Mouse (Mus musculus) intestine, postnatal 0 days (tissue): ENCODE measurements around the gene Mob3b. TPM values are rescaled to one million over a fixed set of nuclear protein-coding genes. Genes with fewer than 3 reads are reported as not detected.
A peak's percentile ranks its signal among the peaks of the same experiment; 100 is the strongest.

Experiments
- ATAC-seq: fragments of 200-750 bp; cut with Nextera tagmentation; 2 replicates; pipeline ENCODE4 v1.8.0; 2017; ENCODE audit warnings: mild to moderate bottlenecking, moderate TSS enrichment, moderate library complexity
- H3K27ac ChIP-seq: fragments of 300-500 bp; sonication (generic); 2 replicates; pipeline ENCODE4 v1.5.1; 2014; ENCODE audit warnings: mild to moderate bottlenecking, low read depth, low read length, moderate library complexity
- H3K27me3 ChIP-seq: fragments of 300-500 bp; sonication (generic); replicated peaks from 2 replicates; pipeline ENCODE4 v1.6.1; 2014; ENCODE audit warnings: low read length, mixed read lengths; ENCODE audit not compliant: control insufficient read depth, insufficient read depth
- H3K36me3 ChIP-seq: fragments of 300-500 bp; sonication (generic); 2 replicates; pipeline ENCODE4 v1.6.1; 2014; ENCODE audit warnings: mild to moderate bottlenecking, moderate library complexity; ENCODE audit not compliant: control insufficient read depth, insufficient read depth
- H3K4me1 ChIP-seq: fragments of 300-500 bp; sonication (generic); replicated peaks from 2 replicates; pipeline ENCODE4 v1.6.1; 2014; ENCODE audit warnings: antibody characterized with exemption, low read length, mixed read lengths; ENCODE audit not compliant: control insufficient read depth, insufficient read depth
- H3K4me2 ChIP-seq: fragments of 300-500 bp; sonication (generic); replicated peaks from 2 replicates; pipeline ENCODE4 v1.6.1; 2014; ENCODE audit warnings: low read depth, mild to moderate bottlenecking, moderate library complexity
- H3K4me3 ChIP-seq: fragments of 300-500 bp; sonication (generic); 2 replicates; pipeline ENCODE4 v1.5.1; 2014; ENCODE audit warnings: low read depth, low read length
- H3K9ac ChIP-seq: fragments of 300-500 bp; sonication (generic); 2 replicates; pipeline ENCODE4 v1.6.1; 2014; ENCODE audit warnings: mild to moderate bottlenecking, low read depth, low read length
- H3K9me3 ChIP-seq: fragments of 300-500 bp; sonication (generic); 2 replicates; pipeline ENCODE4 v1.6.1; 2016; ENCODE audit warnings: mixed run types; ENCODE audit not compliant: control insufficient read depth
- CTCF ChIP-seq: sonication (generic); IDR thresholded peaks from 2 replicates; pipeline ENCODE4 v1.5.1; 2016; ENCODE audit warnings: low read depth, mild to moderate bottlenecking, control low read depth, antibody characterized with exemption, moderate library complexity
- WGBS: fragments of 180-500 bp; shearing (Covaris S2); extraction: QIAGEN DNeasy Blood & Tissue Kit; methylation state at CpG from one replicate; pipeline ENCODE4 v1.1.7; 2014; 5-methylcytosine and 5-hydroxymethylcytosine counted together
- polyA plus RNA-seq: library from polyadenylated mRNA; unstranded; fragments of >200 nt; fragmentation: Nextera tagmentation; extraction: Ambion mirVana; gene quantifications from 2 replicates; pipeline ENCODE4 v1.2.1, GENCODE M21; 2015

The Mob3b gene
- polyA plus RNA-seq, 1 experiment from 2014 or later, result 21.0 TPM

DNA sequence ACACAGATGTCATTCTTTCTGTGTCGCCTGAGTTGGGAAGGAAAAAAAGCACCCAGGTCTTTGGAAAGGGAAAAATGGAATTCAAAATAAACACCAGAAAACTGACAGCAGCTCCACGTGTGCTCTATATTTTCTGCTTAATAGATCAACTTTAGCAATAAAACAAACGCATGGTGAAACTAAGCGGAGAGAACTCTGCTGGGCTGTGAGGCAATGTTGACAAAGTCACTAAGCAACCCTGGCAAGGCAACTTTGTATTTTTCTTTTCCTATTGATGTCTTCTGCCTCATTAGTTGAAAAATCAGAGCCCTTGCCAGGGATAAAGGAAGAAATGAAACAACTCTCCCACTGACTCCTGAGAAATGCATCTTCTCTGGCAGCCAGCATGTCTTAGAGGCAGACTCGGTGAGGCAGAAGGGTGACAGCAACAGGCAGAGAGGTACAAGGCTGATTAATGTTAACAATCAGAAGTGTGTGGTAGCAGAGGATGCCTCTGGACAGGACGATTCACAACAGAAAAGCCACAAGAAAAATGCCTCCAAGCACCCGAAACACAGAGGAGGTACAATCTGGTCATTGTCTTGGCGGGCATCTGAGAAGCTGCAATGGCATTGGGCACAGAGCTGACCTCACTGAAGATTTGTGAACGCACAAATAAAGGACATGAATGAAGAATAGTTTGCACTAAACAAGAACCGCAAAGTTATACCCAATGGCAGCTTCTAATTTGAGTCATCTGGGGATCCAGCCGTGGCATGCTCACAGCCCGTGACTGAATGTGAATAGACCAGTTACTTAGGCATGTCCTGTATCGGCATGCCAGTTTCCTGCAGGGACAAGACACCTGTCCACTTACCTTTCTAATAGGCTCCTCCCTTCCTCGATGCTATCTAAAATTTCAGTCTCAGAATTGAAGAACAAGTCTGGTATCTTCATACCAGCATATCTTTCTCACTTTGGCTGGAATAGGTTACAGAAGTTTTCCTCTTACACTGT, 67.7 kb downstream of the Mob3b start:
- Histone ChIP-seq H3K9ac (no peak overlapping the region), H3K4me1 (peaks cover 3% of the 10 kb centered on the region; the same call in 1 of the 2 replicates), H3K4me2 (no peak overlapping the region), H3K27me3 (no peaks in the 10 kb centered on the region), H3K36me3 (no peaks in the 10 kb centered on the region), H3K27ac (no peak overlapping the region), H3K4me3 (no peak overlapping the region), H3K9me3 (no peaks in the 10 kb centered on the region)
- 65% methylated on average over 14 of the region's 14 CpGs for WGBS
- no peak for TF ChIP-seq CTCF
- ATAC-seq, result no peak

GRCm38 (mm10) chr4:35086067-35086700, 71.1 kb downstream of the Mob3b start:
- WGBS, result 45% methylated on average over 7 of the region's 7 CpGs

GRCm38 (mm10) chr4:35084060-35084459, 73.2 kb downstream of the Mob3b start:
- TF ChIP-seq CTCF, result no peak
- Histone ChIP-seq H3K27ac (no peak overlapping the region), H3K36me3 (peaks cover 4% of the 10 kb centered on the region; the same call in 1 of the 2 replicates), H3K4me1 (0 out of 2 replicates have a peak, but pooled peaks cover 3% of the 10 kb centered on the region), H3K27me3 (no peaks in the 10 kb centered on the region), H3K9ac (no peak overlapping the region), H3K9me3 (no peaks in the 10 kb centered on the region), H3K4me3 (no peak overlapping the region), H3K4me2 (no peak overlapping the region)
- WGBS, result 77% methylated on average over 8 of the region's 8 CpGs
- no peak for ATAC-seq

More at GRCm38 (mm10) chr4:35086067-35086700, 71.1 kb downstream of the Mob3b start:
- H3K27ac ChIP-seq, result peak overlapping the region; percentile 71
- H3K4me2 ChIP-seq, result peak overlapping the region; percentile 17; the same call in 1 of the 2 replicates
- H3K4me3 ChIP-seq, result no peak overlapping the region
- no peaks in the 10 kb centered on the region for H3K27me3 ChIP-seq
- 0 out of 2 replicates have a peak, but pooled peaks cover 3% of the 10 kb centered on the region for H3K4me1 ChIP-seq
- H3K9me3 ChIP-seq, result no peaks in the 10 kb centered on the region
- peaks cover 4% of the 10 kb centered on the region; the same call in 1 of the 2 replicates for H3K36me3 ChIP-seq
- no peak for TF ChIP-seq CTCF
- H3K9ac ChIP-seq, result no peak overlapping the region
- peak; percentile 83 for ATAC-seq

- H3K9ac ChIP-seq, result no peak overlapping the region
- 65% methylated on average over 10 of the region's 10 CpGs for WGBS
- no peak for TF ChIP-seq CTCF
Observed at GRCm38 (mm10) chr4:35082476-35083114, 74.7 kb downstream of the Mob3b start.

DNA sequence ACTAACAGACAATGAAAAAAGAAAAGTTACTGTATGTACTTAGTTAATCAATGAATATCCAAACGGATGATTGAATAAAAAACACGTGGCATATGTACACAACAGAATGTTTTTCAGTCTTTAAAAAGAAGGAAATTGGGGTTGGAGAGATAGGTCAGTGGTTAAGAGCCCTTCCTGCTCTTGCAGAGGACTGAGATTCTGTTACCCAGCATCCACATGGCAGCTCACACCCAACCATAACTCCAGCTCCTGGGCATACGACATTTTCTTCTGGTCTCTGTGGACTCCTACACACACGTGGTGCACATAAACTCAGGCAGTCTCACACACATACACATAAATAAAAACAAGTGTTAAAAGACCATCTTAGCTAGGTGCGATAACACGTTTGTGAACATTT, 77.0 kb downstream of the Mob3b start:
- H3K4me1 ChIP-seq, result no peaks in the 10 kb centered on the region
- ATAC-seq, result no peak
- WGBS, result 89% methylated on average over 6 of the region's 6 CpGs
- no peak for TF ChIP-seq CTCF
- H3K9me3 ChIP-seq, result no peaks in the 10 kb centered on the region
- peaks cover 4% of the 10 kb centered on the region; the same call in 1 of the 2 replicates for H3K36me3 ChIP-seq
- H3K4me2 ChIP-seq, result no peak overlapping the region
- H3K27ac ChIP-seq, result no peak overlapping the region
- H3K27me3 ChIP-seq, result no peaks in the 10 kb centered on the region
- H3K9ac ChIP-seq, result no peak overlapping the region
- no peak overlapping the region for H3K4me3 ChIP-seq

More at GRCm38 (mm10) chr4:35082476-35083114, 74.7 kb downstream of the Mob3b start:
- Histone ChIP-seq H3K4me1 (0 out of 2 replicates have a peak, but pooled peaks cover 3% of the 10 kb centered on the region), H3K4me2 (no peak overlapping the region), H3K9me3 (no peaks in the 10 kb centered on the region), H3K27me3 (no peaks in the 10 kb centered on the region), H3K27ac (no peak overlapping the region), H3K36me3 (peaks cover 4% of the 10 kb centered on the region; the same call in 1 of the 2 replicates), H3K4me3 (no peak overlapping the region)
- no peak for ATAC-seq
